Mouse (Mus musculus) cerebellum, postnatal 4 days (tissue): ENCODE results near the gene Set.

Source experiments
- DNase-seq, 2 experiments: peaks; one replicate each; pipeline ENCODE4 v3.0.0; 2022; ENCODE audit warnings: low spot score in 2 of 2, mixed read lengths in 1 of 2

Set gene

GRCm38 (mm10) chr2:30087310-30087709 lies 30.1 kb downstream of the Set start:
- no peak for DNase-seq

DNA sequence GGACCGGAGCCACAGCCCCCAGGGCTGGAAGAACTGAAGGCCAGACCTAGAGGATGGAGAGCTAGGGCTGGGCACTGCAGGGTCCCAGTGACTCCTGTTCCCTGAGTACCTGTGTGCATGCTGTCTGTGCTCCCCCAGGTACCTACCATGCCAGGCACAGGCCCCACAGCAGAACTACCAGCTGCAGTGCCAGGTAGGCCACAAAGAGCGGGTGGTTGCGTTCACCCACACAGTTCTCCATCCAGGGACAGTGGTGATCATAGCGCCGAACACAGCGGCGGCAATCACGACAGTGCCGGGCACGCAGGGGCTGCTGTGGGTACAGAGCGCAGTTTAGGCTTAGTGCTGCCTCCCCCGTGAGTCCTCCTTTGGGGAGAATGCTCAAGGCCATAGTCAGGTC lies 34.3 kb downstream of the Set start:
- no peak for DNase-seq

DNA sequence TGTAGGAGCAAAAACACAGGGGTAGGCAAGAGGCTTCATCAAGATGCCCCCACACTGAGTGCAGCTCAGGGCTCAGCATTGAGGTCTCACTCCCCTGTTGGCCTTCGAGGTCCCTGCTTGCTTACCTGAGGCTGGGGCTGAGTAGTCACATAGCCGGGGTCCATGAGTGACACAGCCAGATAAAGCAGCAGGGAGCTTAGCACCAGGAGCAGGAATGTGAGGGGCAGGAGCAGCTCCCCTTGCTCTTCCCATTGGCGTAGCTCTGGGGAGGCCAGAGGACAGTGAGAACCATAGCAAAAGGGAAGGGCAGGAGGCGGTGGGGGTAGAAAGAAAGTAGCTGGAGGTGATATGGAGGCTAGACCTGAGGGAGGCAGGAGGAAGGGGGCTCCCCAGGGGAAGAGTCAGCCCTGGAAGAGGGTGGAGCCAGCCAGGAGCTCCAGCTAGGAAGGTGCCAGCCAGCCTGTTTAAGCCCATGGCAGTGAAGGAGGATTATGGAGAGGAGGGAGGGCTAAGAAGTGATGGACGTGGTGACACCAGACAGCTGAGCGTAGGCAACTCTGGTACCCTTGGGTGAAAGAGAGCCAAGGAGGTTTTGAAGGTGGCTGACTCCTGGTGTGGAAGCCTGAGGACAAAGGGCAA lies 35.2 kb downstream of the Set start:
- no peak for DNase-seq

- peak; percentile 80 to 89 for DNase-seq
These were observed 36.5 kb downstream of the Set start, which contains the start of gene Zdhhc12 for GRCm38 (mm10) chr2:30093471-30094207. Zdhhc12 (minus strand) TSS chr2:30093648.

DNA sequence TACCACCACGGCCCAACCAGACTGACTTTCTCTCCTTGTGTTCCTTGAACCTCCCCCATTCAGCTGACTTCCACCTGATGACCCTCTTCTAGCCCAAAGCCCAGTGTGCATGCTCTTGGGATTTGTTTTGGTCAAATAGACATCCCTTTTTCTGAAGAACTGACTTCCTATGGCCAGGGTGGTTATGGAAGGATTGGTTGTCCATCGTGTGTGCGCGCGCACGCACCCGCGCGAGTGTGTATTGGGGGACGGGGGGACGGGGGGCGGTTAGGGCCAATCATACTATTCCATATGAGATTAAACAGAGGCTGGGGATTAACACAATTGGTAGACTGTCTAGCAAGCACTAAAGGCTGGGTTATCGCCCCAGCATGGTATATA lies 37.0 kb downstream of the Set start:
- DNase-seq: peak in 1 of 2 experiments; percentile 29

- peak in 1 of 2 experiments; percentile 60 for DNase-seq
These were observed 38.8 kb downstream of the Set start for GRCm38 (mm10) chr2:30095882-30096527.

DNA sequence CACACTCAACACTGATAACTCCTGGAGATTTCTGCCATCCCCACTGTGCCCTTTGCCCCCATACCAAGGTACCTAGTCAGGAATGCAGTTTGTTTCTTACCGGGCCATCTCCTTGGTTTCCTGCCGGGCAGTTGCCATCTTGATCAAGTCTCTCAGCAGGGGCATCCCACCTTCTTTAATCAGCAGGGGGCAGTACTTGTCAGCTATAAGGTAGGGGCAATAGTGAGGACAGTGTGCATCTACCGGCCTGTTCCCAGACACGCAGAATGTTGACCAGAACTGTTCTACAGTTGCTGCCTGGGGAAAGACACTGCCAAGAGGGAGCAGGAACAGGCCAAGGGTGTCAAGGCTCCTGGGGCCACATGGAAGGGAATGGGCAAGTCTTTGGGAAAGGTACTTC lies 43.0 kb downstream of the Set start:
- no peak for DNase-seq

GRCm38 (mm10) chr2:30106364-30106763 lies 49.2 kb downstream of the Set start:
- DNase-seq: peak in 1 of 2 experiments; percentile 40

DNA sequence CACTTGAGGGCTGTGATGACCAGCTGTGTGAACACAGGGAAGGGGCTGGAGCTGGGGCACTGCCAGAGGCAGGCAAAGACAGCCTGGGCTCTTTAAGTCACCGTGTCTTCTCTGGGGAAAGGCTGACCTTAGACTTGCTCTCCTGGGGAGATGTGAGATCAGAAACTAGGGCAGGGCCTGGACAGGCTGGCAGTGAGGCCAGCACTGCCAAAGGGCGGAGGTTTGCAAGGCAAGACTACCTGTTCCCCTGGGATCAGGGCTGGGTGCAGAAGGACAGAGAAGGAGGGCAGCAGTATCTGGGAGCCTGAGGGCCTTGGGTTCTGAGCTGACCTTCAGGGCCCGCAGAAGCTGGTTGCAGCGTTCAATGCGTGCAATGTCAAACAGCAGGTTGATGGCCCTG lies 50.5 kb downstream of the Set start:
- DNase-seq: no peak

GRCm38 (mm10) chr2:30108260-30108659 lies 51.1 kb downstream of the Set start:
- no peak for DNase-seq

DNA sequence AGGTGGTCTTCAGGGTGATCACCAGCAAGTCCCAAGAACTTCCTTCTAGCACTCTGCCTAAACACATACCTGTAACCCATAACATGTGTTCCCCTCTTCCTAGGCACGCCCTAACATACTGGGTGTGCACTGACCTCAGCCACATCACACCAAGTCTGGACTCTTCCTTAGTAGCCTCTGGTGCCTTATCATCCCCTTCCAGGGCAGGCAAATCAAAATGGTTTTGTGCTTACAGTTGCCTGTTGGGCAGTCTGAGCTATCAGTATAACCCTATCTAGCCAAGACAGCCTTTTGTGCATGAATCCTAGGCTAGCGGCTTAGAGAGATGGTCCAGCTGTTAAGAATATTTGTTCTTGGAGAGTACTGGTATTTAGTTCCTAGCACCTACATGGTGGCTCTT lies 54.3 kb downstream of the Set start:
- DNase-seq: no peak

DNA sequence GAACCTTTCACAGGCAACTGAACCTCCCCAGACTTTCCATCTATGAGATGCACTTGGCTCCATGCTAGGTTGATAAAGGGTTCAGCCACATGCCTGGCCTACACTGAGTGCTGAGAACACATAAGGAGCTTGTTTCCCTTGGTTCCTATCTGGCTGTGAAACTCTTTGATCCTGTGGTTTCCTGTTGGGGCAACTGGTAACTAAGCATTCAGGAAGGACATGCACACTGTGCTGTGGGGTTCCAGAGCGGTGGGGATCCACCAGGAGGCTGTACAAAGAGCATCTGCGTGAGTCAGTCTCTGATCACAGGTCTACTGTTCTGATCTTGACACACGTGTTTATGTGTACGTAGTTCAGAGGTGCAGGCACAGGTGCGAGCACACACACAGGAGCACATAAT lies 55.4 kb downstream of the Set start:
- no peak for DNase-seq

DNA sequence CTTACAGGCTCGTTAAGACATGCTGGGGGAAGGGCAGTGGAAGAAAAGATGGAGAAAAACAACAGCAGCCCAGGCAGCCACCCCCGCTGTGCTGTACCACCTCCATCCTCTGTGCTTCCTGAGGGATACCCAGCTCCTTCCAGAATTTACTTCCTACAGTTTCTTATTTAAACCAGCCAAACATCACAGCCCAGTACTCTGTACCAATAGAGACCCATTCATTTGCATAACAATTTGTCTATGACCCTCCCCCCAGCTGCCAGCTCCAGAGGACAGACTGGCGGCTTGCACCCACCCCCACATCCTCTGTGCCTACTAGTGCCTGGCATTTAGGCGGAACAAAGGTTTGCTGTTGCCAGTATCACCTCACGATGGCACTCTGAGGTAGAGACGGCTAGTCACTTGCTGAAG lies 62.5 kb downstream of the Set start:
- no peak for DNase-seq

- DNase-seq: no peak
These were observed 63.1 kb downstream of the Set start for GRCm38 (mm10) chr2:30120269-30120668.
